Mouse (Mus musculus) cerebellum, adult 2 months (tissue): ENCODE data around the gene Olfr455. TPM values are rescaled to one million over a fixed set of nuclear protein-coding genes. Genes with fewer than 3 reads are reported as not detected.

Source experiments
- DNase-seq, 2 experiments: peaks; one replicate each; pipeline ENCODE4 v3.0.0; 2021
- H3K27ac ChIP-seq: fragments of 200-500 bp; 2 replicates; pipeline ENCODE4 v1.5.1; 2012; ENCODE audit warnings: low read length, control low read depth, inconsistent platforms; ENCODE audit not compliant: insufficient read depth
- H3K27me3 ChIP-seq: fragments of 200-500 bp; 2 replicates; pipeline ENCODE4 v1.6.1; 2012; ENCODE audit warnings: inconsistent platforms, mild to moderate bottlenecking, low read length, moderate library complexity; ENCODE audit not compliant: control insufficient read depth, insufficient read depth
- H3K4me1 ChIP-seq: fragments of 200-500 bp; 2 replicates; pipeline ENCODE4 v1.6.1; 2011; ENCODE audit warnings: low read length; ENCODE audit not compliant: control insufficient read depth, insufficient read depth
- H3K4me3 ChIP-seq: fragments of 200-500 bp; replicated peaks from 2 replicates; pipeline ENCODE3; 2011; ENCODE audit warnings: mild to moderate bottlenecking, low read depth, low read length, control low read depth; ENCODE audit not compliant: insufficient read depth
- CTCF ChIP-seq: fragments of 200-500 bp; IDR thresholded peaks from 2 replicates; pipeline ENCODE4 v1.5.1; 2011; ENCODE audit warnings: low read depth, mild to moderate bottlenecking, control low read depth, low read length, moderate library complexity, borderline replicate concordance; ENCODE audit not compliant: insufficient read depth
- POLR2A ChIP-seq: fragments of 200-500 bp; IDR thresholded peaks from 2 replicates; pipeline ENCODE4 v1.6.1; 2011; ENCODE audit warnings: low read length, control low read depth, borderline replicate concordance; ENCODE audit not compliant: insufficient read depth
- WGBS: fragments of 180-500 bp; shearing (Covaris S2); methylation state at CpG from one replicate; pipeline ENCODE4 v1.1.7; 2018; 5-methylcytosine and 5-hydroxymethylcytosine counted together
- polyA plus RNA-seq: library from polyadenylated mRNA; depleted of rRNA; stranded (reverse); fragments of >200 nt; gene quantifications from 2 replicates; pipeline ENCODE4 v1.2.3, GENCODE M21; 2012; rRNA removed

Gene Olfr455
- polyA plus RNA-seq, result not detected in 2 replicates

DNA sequence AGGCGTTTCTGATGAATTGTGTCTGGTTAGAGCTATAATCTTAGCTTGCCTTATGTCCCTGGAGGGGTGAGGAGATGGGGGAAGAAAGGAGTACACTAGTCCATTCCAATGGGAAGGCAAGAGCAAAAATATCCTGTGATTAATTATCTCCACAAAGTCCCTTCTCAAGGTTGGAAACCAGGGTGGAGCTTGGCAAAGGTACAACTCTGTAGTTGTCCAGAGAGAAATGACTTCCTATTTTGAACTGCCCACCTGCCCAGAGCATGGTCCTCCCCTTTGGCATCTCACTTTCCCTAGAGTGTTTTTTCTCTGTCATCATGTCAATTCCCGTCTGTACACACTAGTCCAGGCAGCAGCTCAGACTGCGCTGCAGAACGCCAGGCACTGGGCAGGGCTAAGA, at the start of gene Olfr455:
Gene Olfr455 (minus strand): TSS at position 127 of the 400 bp plus-strand sequence.
- no peak within 1 kb of the TSS for H3K27ac ChIP-seq
- H3K4me1 ChIP-seq, result no peaks in the 10 kb centered on the region
- 53% methylated on average over 4 of the region's 4 CpGs for WGBS
- DNase-seq, result no peak
- no peak for TF ChIP-seq POLR2A
- TF ChIP-seq CTCF, result no peak
- H3K4me3 ChIP-seq, result no peak within 1 kb of the TSS
- no peaks in the 10 kb centered on the region for H3K27me3 ChIP-seq

DNA sequence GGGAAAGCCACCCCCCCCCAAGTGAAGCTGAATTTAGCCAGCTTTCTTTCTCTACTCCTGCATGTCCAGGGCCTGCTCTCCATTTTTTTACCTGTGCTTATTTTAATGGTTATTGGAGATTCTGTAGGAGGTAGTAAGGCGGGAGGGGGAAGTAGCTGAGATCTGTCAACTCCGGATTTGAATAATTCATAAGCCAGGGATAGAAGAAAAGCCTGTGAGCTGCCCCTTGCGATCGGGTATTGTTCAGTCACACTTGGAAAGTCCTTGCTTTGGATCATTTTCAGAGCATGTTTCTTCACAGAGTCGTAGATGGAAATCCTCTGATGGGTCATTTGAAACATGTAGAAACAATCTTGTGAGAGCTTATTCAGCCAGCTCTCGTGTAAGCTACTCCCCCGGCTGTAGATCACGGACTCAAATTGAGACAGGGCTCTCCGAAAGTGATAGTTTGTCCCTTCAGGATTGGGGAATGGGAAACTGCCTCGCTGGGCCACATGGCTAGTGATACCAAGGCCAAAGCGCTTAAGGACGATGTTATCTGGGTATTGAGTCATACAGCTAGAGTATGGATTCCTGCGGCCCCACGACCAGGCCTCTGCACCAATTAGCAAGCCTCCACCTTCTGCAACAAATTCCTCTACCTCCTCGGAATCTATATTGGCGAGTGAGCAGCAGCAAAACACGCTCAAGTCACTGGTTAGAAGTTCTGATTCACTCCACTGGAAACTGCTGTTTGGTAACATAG, 45.9 kb upstream of the Olfr455 start:
- WGBS, result 54% methylated on average over 17 of the region's 17 CpGs
- TF ChIP-seq CTCF, result no peak
- TF ChIP-seq POLR2A, result no peak
- no peak for DNase-seq
- H3K27me3 ChIP-seq, result no peaks in the 10 kb centered on the region
- no peaks in the 10 kb centered on the region for H3K4me1 ChIP-seq
- H3K4me3 ChIP-seq, result no peak overlapping the region
- H3K27ac ChIP-seq, result no peak overlapping the region

DNA sequence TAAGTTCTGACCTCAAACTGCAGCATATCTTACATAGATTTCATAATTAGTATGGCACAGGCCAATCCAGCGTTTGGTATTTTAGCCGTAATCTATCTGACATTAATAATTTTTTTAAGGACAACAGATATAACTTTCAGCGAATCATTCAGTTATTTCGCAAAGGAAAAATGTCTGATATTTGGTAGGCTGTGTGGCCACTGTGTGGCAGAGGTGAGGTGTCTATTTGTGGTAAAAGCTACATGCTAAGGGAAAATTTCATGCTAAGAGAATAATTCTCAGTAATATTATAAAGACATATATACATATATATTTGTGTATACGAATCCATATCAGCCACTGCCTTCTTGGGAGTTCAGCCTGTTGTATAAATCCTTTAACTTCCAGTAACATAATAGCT, 39.2 kb upstream of the Olfr455 start:
- TF ChIP-seq POLR2A, result no peak
- TF ChIP-seq CTCF, result no peak
- Histone ChIP-seq H3K27me3 (no peaks in the 10 kb centered on the region), H3K4me3 (no peak overlapping the region), H3K27ac (no peak overlapping the region), H3K4me1 (no peaks in the 10 kb centered on the region)
- WGBS, result 85% methylated on average over 5 of the region's 5 CpGs
- DNase-seq, result no peak

DNA sequence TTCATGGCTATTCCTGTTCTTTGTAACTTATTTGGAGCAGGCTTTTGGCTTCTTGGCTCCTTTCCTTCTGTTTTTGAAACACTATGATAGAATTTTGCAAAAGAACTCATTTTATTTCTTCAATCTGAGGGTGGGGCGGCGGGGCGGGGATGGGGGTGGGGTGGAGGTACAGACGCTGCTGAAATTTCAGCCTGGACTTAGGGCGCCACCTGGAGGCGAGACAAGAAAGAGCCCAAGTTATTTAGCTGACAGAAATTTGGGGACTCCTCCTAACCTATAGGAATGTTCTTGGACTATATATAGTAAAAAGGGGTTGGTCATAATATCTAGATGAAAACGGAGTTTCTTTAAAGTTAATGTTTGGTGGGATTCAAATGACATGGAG, 36.1 kb upstream of the Olfr455 start:
- TF ChIP-seq POLR2A, result no peak
- TF ChIP-seq CTCF, result peak; percentile 60
- Histone ChIP-seq H3K27ac (no peak overlapping the region), H3K27me3 (no peaks in the 10 kb centered on the region), H3K4me1 (no peaks in the 10 kb centered on the region), H3K4me3 (no peak overlapping the region)
- WGBS, result 1% methylated on average over 7 of the region's 7 CpGs
- peak; percentile 28 to 61 for DNase-seq

DNA sequence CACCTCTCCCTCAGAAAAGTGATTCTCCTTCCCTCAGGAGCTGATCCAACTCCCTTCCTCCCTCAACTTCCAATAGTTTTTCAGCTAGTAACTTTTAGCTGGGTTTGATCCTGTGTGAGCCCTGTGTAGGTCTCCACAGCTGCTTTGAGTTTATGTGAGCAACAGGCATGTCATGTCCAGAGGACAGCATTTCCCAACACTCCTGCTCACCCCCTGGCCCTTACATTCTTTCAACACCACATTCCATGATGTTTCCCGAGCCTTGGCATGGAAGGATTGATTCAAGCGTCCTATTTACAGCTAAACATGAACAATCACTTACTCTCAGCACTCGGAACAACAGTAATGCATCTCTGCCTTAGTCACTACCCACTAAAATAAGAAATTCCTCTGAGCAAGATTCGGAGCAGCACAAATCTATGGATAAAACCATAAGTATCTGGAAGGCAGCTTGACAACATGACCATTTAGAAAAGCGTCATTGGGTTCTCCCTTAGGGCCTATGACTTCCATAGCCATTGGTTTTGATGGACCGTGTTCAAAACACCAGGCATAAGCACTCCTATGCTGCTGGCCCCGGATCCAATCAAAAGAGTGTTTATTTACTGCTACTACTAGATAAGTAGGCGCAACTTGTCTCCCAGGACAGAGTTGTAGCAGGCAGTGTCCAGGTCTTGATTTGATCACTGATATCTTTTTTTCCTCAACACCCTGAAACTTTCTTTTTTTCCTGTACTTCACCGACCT, 35.5 kb upstream of the Olfr455 start:
- no peak overlapping the region for H3K27ac ChIP-seq
- DNase-seq, result no peak
- 60% methylated on average over 9 of the region's 9 CpGs for WGBS
- TF ChIP-seq POLR2A, result no peak
- no peaks in the 10 kb centered on the region for H3K27me3 ChIP-seq
- no peak overlapping the region for H3K4me3 ChIP-seq
- H3K4me1 ChIP-seq, result no peaks in the 10 kb centered on the region

DNA sequence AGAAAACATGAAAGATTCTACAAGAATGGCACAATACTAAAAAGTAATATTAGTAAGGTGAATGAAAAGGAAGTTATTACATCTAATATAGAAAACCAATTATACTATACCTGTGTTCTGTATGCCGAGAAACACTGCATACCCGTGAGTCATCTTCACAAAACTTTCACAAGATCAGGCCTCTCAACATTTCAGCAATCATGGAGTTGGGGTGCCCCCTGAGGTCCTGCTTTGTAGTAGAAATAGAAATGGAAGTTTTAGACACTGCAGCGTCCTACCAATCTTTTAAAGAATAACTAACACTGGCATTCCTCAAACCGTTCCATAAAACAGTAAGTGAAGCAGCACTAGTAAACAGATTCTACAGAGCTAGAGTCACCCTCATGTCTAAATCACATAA, 31.3 kb upstream of the Olfr455 start:
- Histone ChIP-seq H3K27ac (no peak overlapping the region), H3K4me3 (no peak overlapping the region), H3K27me3 (no peaks in the 10 kb centered on the region), H3K4me1 (no peaks in the 10 kb centered on the region)
- 76% methylated on average over 4 of the region's 4 CpGs for WGBS
- TF ChIP-seq CTCF (no peak), POLR2A (no peak)
- no peak for DNase-seq

DNA sequence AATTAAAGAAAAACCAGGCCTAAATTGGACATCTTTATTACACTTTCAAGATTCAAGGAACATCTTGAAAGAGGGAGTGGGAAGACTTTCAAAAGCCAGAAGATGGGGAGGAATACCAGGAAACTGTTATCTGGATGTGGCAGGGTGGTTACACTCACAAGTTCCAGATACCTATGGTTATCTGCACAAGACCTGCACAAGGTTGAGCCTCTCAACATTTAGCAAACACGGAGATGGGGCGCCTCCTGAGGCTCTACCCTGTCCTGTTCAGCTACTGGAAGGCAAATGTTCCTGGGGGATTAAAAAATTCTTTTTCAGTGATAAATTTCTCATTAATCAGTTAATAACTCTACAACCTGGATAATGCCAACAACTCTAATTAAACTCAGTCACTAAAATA, 30.0 kb upstream of the Olfr455 start:
- Histone ChIP-seq H3K4me3 (no peak overlapping the region), H3K27ac (no peak overlapping the region), H3K27me3 (no peaks in the 10 kb centered on the region), H3K4me1 (no peaks in the 10 kb centered on the region)
- 96% methylated on average over 2 of the region's 2 CpGs for WGBS
- no peak for DNase-seq
- TF ChIP-seq POLR2A (no peak), CTCF (no peak)

DNA sequence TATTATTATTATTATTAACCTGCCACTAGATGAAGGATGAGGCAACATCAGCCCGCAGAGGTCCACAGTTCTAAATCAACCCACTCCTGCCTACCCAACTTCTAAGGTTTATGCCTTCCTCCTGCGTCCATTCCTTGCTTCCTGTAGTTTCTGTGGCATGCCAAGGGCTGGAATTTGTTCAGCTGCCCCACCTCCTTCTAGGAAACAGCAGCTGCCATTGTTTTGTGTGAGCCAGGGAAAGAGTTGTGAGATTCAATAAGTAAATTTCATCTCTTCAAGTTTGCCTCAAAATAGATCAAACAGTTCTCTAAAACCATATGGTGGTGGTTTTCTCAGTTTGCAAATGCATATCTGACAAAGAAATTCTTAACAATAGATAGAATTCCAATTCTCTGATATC, 20.8 kb upstream of the Olfr455 start:
- no peak for DNase-seq
- Histone ChIP-seq H3K27ac (no peak overlapping the region), H3K4me1 (no peaks in the 10 kb centered on the region), H3K27me3 (no peaks in the 10 kb centered on the region), H3K4me3 (no peak overlapping the region)
- TF ChIP-seq CTCF (no peak), POLR2A (no peak)
- WGBS, result 56% methylated on average over 2 of the region's 2 CpGs
